Mouse (Mus musculus) embryonic facial prominence, embryonic 15.5 days (tissue): ENCODE data around the gene Fbln1. TPM values are rescaled to one million over a fixed set of nuclear protein-coding genes. Genes with fewer than 3 reads are reported as not detected.

Experiments
- ATAC-seq: fragments of 200-750 bp; cut with Nextera tagmentation; 2 replicates; pipeline ENCODE4 v1.8.0; 2017; ENCODE audit warnings: low read depth, moderate TSS enrichment; ENCODE audit not compliant: insufficient number of reproducible peaks, low FRiP score, low TSS enrichment
- H3K27ac ChIP-seq: fragments of 300-500 bp; sonication (generic); replicated peaks from 2 replicates; pipeline ENCODE4 v1.5.1; 2015; ENCODE audit warnings: mild to moderate bottlenecking, inconsistent platforms
- H3K27me3 ChIP-seq: fragments of 300-500 bp; sonication (generic); 2 replicates; pipeline ENCODE4 v1.6.1; 2015; ENCODE audit warnings: inconsistent platforms
- H3K36me3 ChIP-seq: fragments of 300-500 bp; sonication (generic); 2 replicates; pipeline ENCODE4 v1.6.1; 2015; ENCODE audit warnings: mild to moderate bottlenecking, inconsistent platforms
- H3K4me1 ChIP-seq: fragments of 300-500 bp; sonication (generic); 2 replicates; pipeline ENCODE4 v1.6.1; 2015; ENCODE audit warnings: inconsistent platforms
- H3K4me2 ChIP-seq: fragments of 300-500 bp; sonication (generic); replicated peaks from 2 replicates; pipeline ENCODE4 v1.6.1; 2015; ENCODE audit warnings: mild to moderate bottlenecking, inconsistent platforms
- H3K4me3 ChIP-seq: fragments of 300-500 bp; sonication (generic); replicated peaks from 2 replicates; pipeline ENCODE4 v1.5.1; 2015; ENCODE audit warnings: mild to moderate bottlenecking, inconsistent platforms
- H3K9ac ChIP-seq: fragments of 300-500 bp; sonication (generic); 2 replicates; pipeline ENCODE4 v1.6.1; 2015; ENCODE audit warnings: inconsistent platforms
- H3K9me3 ChIP-seq: fragments of 300-500 bp; sonication (generic); replicated peaks from 2 replicates; pipeline ENCODE4 v1.6.1; 2016; ENCODE audit warnings: inconsistent platforms
- WGBS: fragments of 180-500 bp; shearing (Covaris S2); methylation state at CpG from one replicate; pipeline ENCODE4 v1.1.7; 2015; 5-methylcytosine and 5-hydroxymethylcytosine counted together
- polyA plus RNA-seq: library from polyadenylated mRNA; unstranded; fragments of >200 nt; fragmentation: Nextera tagmentation; extraction: Ambion mirVana; gene quantifications from 2 replicates; pipeline ENCODE4 v1.2.1, GENCODE M21; 2015

Fbln1 gene
- polyA plus RNA-seq, 1 experiment from 2014 or later = 266 TPM

GRCm38 (mm10) chr15:85298167-85298781, 92.5 kb downstream of the Fbln1 start:
- Histone ChIP-seq H3K36me3 (no peaks in the 10 kb centered on the region), H3K4me3 (no peak overlapping the region), H3K27me3 (no peaks in the 10 kb centered on the region), H3K4me2 (peak overlapping the region; percentile 31), H3K9me3 (no peaks in the 10 kb centered on the region), H3K9ac (no peak overlapping the region), H3K4me1 (peaks cover 33% of the 10 kb centered on the region), H3K27ac (peak overlapping the region; percentile 55)
- WGBS = 30% methylated on average over 17 of the region's 17 CpGs
- no peak for ATAC-seq

- Histone ChIP-seq H3K9me3 (no peaks in the 10 kb centered on the region), H3K4me1 (peaks cover 33% of the 10 kb centered on the region), H3K27me3 (no peaks in the 10 kb centered on the region), H3K4me3 (no peak overlapping the region), H3K36me3 (no peaks in the 10 kb centered on the region), H3K27ac (peak overlapping the region; percentile 55; the same call in 1 of the 2 replicates), H3K9ac (no peak overlapping the region), H3K4me2 (peak overlapping the region; percentile 31; the same call in 1 of the 2 replicates)
- ATAC-seq = no peak
- 71% methylated on average over 9 of the region's 9 CpGs for WGBS
Measured at GRCm38 (mm10) chr15:85298946-85299345, 93.2 kb downstream of the Fbln1 start.

- Histone ChIP-seq H3K27me3 (no peaks in the 10 kb centered on the region), H3K36me3 (no peaks in the 10 kb centered on the region), H3K4me2 (no peak overlapping the region), H3K27ac (no peak overlapping the region), H3K9me3 (no peaks in the 10 kb centered on the region), H3K4me1 (peaks cover 8% of the 10 kb centered on the region), H3K4me3 (no peak overlapping the region), H3K9ac (no peak overlapping the region)
- WGBS = 69% methylated on average over 4 of the region's 4 CpGs
- no peak for ATAC-seq
Measured at GRCm38 (mm10) chr15:85303241-85303640, 97.5 kb downstream of the Fbln1 start.

DNA sequence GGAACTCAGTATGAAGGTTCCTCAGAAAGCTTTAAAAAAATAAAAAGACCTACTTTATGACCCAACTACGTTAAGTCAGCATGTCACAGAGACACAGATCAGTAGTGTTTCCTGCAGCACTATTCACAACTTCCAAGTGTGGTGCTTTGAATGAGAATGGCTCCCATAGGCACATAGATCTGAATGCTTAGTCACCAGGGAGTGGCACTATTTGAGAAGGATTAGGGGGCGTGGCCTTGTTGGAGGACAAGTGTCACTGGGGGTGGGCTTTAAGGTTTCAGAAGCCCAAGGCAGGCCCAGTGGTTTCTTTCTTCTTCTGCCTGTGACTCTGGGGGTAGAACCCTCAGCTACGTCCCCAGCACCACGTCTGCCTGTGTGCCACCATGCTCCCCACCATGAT, 98.2 kb downstream of the Fbln1 start:
- WGBS = 88% methylated on average over 4 of the region's 4 CpGs
- no peak for ATAC-seq

GRCm38 (mm10) chr15:85307061-85307660, 101.4 kb downstream of the Fbln1 start:
- H3K9ac ChIP-seq = no peak overlapping the region
- H3K27me3 ChIP-seq = no peaks in the 10 kb centered on the region
- no peaks in the 10 kb centered on the region for H3K4me1 ChIP-seq
- no peak for ATAC-seq
- WGBS = 83% methylated on average over 2 of the region's 2 CpGs
- H3K9me3 ChIP-seq = no peaks in the 10 kb centered on the region
- H3K36me3 ChIP-seq = no peaks in the 10 kb centered on the region
- no peak overlapping the region for H3K4me3 ChIP-seq
- H3K27ac ChIP-seq = no peak overlapping the region
- no peak overlapping the region for H3K4me2 ChIP-seq

More for the DNA sequence above, 98.2 kb downstream of the Fbln1 start:
- H3K36me3 ChIP-seq = no peaks in the 10 kb centered on the region
- H3K9me3 ChIP-seq = no peaks in the 10 kb centered on the region
- no peaks in the 10 kb centered on the region for H3K27me3 ChIP-seq
- no peak overlapping the region for H3K27ac ChIP-seq
- no peak overlapping the region for H3K9ac ChIP-seq
- H3K4me2 ChIP-seq = no peak overlapping the region
- peaks cover 1% of the 10 kb centered on the region; the same call in 1 of the 2 replicates for H3K4me1 ChIP-seq
- H3K4me3 ChIP-seq = no peak overlapping the region

- H3K27ac ChIP-seq = no peak overlapping the region
- H3K4me1 ChIP-seq = 0 out of 2 replicates have a peak, but pooled peaks cover 2% of the 10 kb centered on the region
- no peak overlapping the region for H3K4me3 ChIP-seq
- no peaks in the 10 kb centered on the region for H3K36me3 ChIP-seq
- H3K9ac ChIP-seq = no peak overlapping the region
- no peaks in the 10 kb centered on the region for H3K27me3 ChIP-seq
- 70% methylated on average over 10 of the region's 10 CpGs for WGBS
- H3K4me2 ChIP-seq = no peak overlapping the region
- H3K9me3 ChIP-seq = no peaks in the 10 kb centered on the region
- no peak for ATAC-seq
Measured at GRCm38 (mm10) chr15:85311058-85311657, 105.4 kb downstream of the Fbln1 start.

GRCm38 (mm10) chr15:85315378-85316025, 109.8 kb downstream of the Fbln1 start:
- peak; percentile 64; the same call in 1 of the 2 replicates for ATAC-seq
- no peak overlapping the region for H3K9ac ChIP-seq
- H3K4me1 ChIP-seq = 0 out of 2 replicates have a peak, but pooled peaks cover 2% of the 10 kb centered on the region
- WGBS = 26% methylated on average over 13 of the region's 13 CpGs
- H3K4me2 ChIP-seq = no peak overlapping the region
- H3K4me3 ChIP-seq = no peak overlapping the region
- H3K27me3 ChIP-seq = 0 out of 2 replicates have a peak, but pooled peaks cover 8% of the 10 kb centered on the region
- no peaks in the 10 kb centered on the region for H3K36me3 ChIP-seq
- no peak overlapping the region for H3K27ac ChIP-seq
- H3K9me3 ChIP-seq = no peaks in the 10 kb centered on the region

DNA sequence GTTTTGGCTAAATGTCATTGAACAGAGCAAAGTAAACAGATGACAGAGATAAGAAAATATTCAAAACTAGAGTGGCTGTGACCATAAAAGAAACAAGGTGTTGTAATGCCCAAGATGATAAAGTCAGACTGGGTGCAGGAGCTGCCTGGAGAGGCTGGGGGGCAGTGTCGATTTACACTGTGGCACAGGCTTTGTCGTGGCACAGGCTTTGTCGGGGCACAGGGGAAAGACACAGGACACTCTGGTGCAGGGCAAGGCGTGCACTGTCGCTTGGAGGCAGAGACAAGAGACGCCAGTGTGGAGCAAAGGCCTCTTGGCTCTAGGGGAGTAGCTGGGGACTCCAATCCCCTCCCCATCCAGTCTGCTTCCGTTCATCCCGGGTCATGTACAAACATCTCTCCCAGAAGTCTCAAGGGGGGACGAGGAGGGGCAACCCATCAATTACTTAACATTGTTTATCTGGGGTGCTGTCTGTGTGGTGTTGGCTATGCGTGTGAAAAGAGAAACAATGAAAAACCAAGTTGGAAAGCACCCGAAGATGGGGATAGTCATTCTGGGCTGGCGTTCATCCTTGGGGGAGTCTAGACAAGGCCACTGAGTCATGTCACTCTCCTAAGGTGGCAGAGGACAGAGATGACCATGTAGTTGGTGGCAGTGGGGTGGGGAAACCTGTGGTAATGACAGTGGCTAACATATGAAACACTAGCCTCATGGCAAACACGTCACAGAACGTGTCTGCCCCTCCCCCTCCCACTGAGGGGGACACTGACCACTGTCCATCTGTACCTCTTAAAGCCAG, 110.8 kb downstream of the Fbln1 start:
- WGBS = 43% methylated on average over 14 of the region's 14 CpGs
- Histone ChIP-seq H3K4me3 (no peak overlapping the region), H3K4me2 (no peak overlapping the region), H3K27me3 (0 out of 2 replicates have a peak, but pooled peaks cover 8% of the 10 kb centered on the region), H3K36me3 (no peaks in the 10 kb centered on the region), H3K27ac (no peak overlapping the region), H3K9me3 (no peaks in the 10 kb centered on the region), H3K4me1 (0 out of 2 replicates have a peak, but pooled peaks cover 2% of the 10 kb centered on the region), H3K9ac (no peak overlapping the region)
- ATAC-seq = no peak

DNA sequence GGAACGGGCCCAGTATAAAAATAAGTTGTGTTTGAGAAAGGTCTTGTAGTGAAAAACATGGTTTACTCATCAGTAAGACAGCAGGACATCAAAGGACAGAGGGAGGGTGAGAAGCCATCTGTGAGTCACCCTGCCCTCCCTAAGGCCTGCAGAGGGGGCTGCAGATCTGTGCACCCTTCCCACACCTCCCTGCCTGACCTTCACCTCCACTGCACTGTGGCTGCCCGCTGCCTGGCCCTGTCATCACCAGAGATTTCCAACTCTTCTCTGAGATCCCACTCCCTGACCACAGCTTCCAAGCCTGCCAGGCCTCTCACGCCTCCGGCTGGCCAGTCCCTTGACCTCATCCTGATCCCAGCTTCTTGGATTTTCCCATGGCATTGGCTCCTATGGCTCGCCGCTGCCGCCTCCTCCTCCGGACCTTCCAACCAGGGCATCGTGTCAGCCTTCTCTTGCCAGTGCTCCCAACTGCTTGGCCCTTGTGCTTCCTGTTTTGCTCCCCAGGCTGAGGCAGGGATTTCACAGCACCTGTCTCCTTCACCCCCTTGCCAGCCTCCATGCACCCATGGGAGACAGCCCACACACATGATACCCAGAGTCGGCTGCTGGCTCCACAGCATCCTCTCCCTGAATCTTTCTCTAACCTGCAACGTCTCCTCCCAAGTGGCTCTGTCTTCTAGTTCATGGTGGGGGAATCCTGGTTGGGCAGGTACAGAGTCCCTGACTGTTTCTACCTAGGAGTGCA, 114.3 kb downstream of the Fbln1 start:
- Histone ChIP-seq H3K9me3 (no peaks in the 10 kb centered on the region), H3K4me3 (no peak overlapping the region), H3K4me1 (0 out of 2 replicates have a peak, but pooled peaks cover 2% of the 10 kb centered on the region), H3K27ac (no peak overlapping the region), H3K36me3 (no peaks in the 10 kb centered on the region), H3K27me3 (0 out of 2 replicates have a peak, but pooled peaks cover 8% of the 10 kb centered on the region), H3K9ac (no peak overlapping the region), H3K4me2 (no peak overlapping the region)
- 81% methylated on average over 11 of the region's 11 CpGs for WGBS
- ATAC-seq = no peak

GRCm38 (mm10) chr15:85323214-85323613, 117.5 kb downstream of the Fbln1 start:
- Histone ChIP-seq H3K4me3 (no peak overlapping the region), H3K4me1 (0 out of 2 replicates have a peak, but pooled peaks cover 4% of the 10 kb centered on the region), H3K9ac (no peak overlapping the region), H3K4me2 (no peak overlapping the region), H3K27me3 (0 out of 2 replicates have a peak, but pooled peaks cover 5% of the 10 kb centered on the region), H3K9me3 (no peaks in the 10 kb centered on the region), H3K36me3 (no peaks in the 10 kb centered on the region), H3K27ac (no peak overlapping the region)
- ATAC-seq = no peak
- 87% methylated on average over 4 of the region's 4 CpGs for WGBS
